Mouse (Mus musculus): ENCODE measurements around the gene Whamm. TPM values are rescaled to one million over a fixed set of nuclear protein-coding genes. Genes with fewer than 3 reads are reported as not detected.

The Whamm gene
- polyA plus RNA-seq (2014; fragmentation: Illumina TruSeq; extraction: RNeasy Lipid Tissue Mini Kit (QIAGEN cat#74804); ENCODE audit: low read depth, low replicate concordance): 13.7 TPM

DNA sequence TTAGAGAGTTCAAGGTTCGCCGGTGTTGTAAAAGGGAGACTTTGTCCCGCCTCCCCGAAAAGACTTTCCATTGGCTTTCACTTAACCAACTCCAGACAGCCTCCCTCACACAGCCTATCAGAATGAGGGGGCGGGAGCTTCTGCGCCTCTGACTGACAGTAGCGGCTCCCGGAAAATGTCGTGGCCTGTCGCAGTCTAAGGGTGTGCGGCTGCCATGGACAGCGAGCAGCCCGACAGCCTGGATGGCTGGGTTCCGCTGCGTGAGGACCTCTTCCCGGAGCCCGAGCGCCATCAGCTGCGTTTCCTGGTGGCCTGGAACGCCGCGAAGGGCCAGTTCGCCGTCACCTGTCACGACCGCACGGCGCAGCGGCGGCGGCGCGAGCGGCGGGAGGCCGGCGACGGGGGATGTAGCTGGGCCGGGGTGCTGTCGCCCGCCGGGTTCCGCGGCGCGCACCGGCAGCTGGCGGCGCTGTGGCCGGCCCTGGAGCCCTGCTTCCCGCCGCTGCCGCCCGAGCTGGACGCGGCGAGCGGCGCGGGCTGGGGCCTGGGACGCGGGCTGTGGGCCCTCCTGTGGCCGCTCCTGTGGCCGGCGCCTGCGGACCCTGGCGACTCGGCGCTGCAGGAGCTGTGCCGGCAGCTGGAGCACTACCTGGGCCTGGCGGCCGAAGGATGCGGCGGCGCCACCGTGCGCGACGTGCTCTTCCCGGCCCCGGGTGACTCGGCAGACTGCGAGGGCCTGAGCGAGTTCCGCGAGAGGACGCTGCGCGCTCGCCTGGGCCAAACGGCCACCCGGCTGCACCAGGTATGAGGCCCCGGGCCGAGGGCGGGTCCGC lies at the start of gene Whamm:
Gene Whamm, plus strand, starts transcription at position 159 of the 833 bp plus-strand sequence.

DNA sequence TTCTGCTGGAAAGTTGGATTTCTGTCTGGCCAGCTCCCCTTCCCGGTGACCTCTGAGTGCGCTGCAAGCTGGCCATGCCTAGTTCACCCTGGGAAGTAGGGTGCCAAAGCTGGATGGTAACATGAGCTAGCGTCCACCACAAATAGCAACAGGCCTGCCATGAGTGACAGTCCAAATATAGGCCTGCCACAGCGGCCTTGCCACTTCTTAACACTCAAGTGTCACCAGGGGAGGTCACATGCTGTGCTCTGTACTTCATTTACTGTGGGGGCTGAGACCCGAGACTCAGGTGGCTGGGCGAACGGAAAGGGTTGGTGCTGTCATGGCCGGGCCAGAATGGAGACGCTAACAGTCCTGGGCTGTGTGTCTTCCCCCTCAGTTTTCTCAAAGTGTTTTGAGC lies 4.2 kb upstream of the Whamm start, which contains the start of gene Fsd2:
Gene Fsd2, minus strand, starts transcription at position 53 of the 400 bp plus-strand sequence.

Other genes starting within 250 kb of the Whamm start
- 188 TPM for gene Rps17, start 226.0 kb upstream of the Whamm start, polyA plus RNA-seq (2014; fragmentation: Illumina TruSeq; extraction: RNeasy Lipid Tissue Mini Kit (QIAGEN cat#74804); ENCODE audit: low read depth, low replicate concordance)
- 7.0 TPM for gene Cpeb1, start 115.8 kb upstream of the Whamm start, polyA plus RNA-seq (2014; fragmentation: Illumina TruSeq; extraction: RNeasy Lipid Tissue Mini Kit (QIAGEN cat#74804); ENCODE audit: low read depth, low replicate concordance)
- not detected for gene Ap3b2, start 77.3 kb upstream of the Whamm start, polyA plus RNA-seq (2014; fragmentation: Illumina TruSeq; extraction: RNeasy Lipid Tissue Mini Kit (QIAGEN cat#74804); ENCODE audit: low read depth, low replicate concordance)
- not detected for gene BC048679, start 73.0 kb upstream of the Whamm start, polyA plus RNA-seq (2014; fragmentation: Illumina TruSeq; extraction: RNeasy Lipid Tissue Mini Kit (QIAGEN cat#74804); ENCODE audit: low read depth, low replicate concordance)
- not detected for gene Fsd2, start 4.3 kb upstream of the Whamm start, polyA plus RNA-seq (2014; fragmentation: Illumina TruSeq; extraction: RNeasy Lipid Tissue Mini Kit (QIAGEN cat#74804); ENCODE audit: low read depth, low replicate concordance)
- 8.6 TPM for gene Homer2, start 136.3 kb downstream of the Whamm start, polyA plus RNA-seq (2014; fragmentation: Illumina TruSeq; extraction: RNeasy Lipid Tissue Mini Kit (QIAGEN cat#74804); ENCODE audit: low read depth, low replicate concordance)
- 99.9 TPM for gene Ramac, start 191.7 kb downstream of the Whamm start, polyA plus RNA-seq (2014; fragmentation: Illumina TruSeq; extraction: RNeasy Lipid Tissue Mini Kit (QIAGEN cat#74804); ENCODE audit: low read depth, low replicate concordance)
- gene 3110040N11Rik, start 218.2 kb downstream of the Whamm start, polyA plus RNA-seq (2014; fragmentation: Illumina TruSeq; extraction: RNeasy Lipid Tissue Mini Kit (QIAGEN cat#74804); ENCODE audit: low read depth, low replicate concordance): 7.0 TPM